Mouse (Mus musculus): ENCODE data around the gene Cldn22. TPM values are rescaled to one million over a fixed set of nuclear protein-coding genes. Genes with fewer than 3 reads are reported as not detected.

Cldn22 gene
- not detected in 2 replicates for polyA plus RNA-seq (2014; fragmentation: Nextera tagmentation; extraction: Ambion mirVana)

DNA sequence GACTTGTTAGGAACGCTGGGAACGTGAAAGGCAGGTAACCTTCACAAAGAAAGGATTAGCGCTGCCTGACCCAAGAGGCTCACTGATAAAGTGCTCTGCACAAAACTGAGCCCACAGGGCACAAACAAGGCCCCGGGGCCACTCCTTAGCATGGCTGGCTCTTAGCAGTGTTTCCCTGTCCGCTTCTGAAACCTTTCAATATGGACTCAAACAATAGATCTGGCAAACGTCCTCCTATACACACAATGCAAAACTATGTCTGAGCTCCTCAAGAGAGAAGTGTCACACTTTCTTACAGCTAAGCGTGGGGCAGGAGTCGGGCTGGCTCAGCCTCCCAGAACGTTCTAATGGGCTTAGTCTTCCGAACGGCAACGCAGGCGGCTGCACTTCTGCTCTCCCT, at the start of gene Cldn22:
Cldn22 (plus strand) TSS at position 301 of the 400 bp plus-strand sequence.
- DNase-seq (ENCODE audit: low spot score) = peak; percentile 41
- Histone ChIP-seq H3K9ac (ENCODE audit: low read depth, low read length) (no peak within 1 kb of the TSS), H3K4me1 (ENCODE audit: control insufficient read depth, insufficient read depth, low read length) (peaks cover 16% of the 10 kb centered on the region; the same call in 1 of the 2 replicates), H3K9me3 (ENCODE audit: control insufficient read depth, low read length) (no peaks in the 10 kb centered on the region), H3K4me2 (ENCODE audit: low read depth, low read length) (no peak within 1 kb of the TSS), H3K27me3 (replicated peaks; ENCODE audit: control insufficient read depth, insufficient read depth, low read length) (no peaks in the 10 kb centered on the region), H3K27ac (replicated peaks; ENCODE audit: low read depth, low read length) (no peak within 1 kb of the TSS), H3K4me3 (ENCODE audit: low read depth, low read length) (no peak within 1 kb of the TSS), H3K36me3 (ENCODE audit: control insufficient read depth, insufficient read depth, low read length) (peaks cover 11% of the 10 kb centered on the region)
- 53% methylated on average over 13 of the region's 13 CpGs for WGBS
- ATAC-seq (ENCODE audit: low read depth) = peak; percentile 57

GRCm38 (mm10) chr8:47777415-47777814, 46.9 kb upstream of the Cldn22 start:
- Histone ChIP-seq H3K9me3 (ENCODE audit: control insufficient read depth, low read length) (no peaks in the 10 kb centered on the region), H3K27ac (replicated peaks; ENCODE audit: low read depth, low read length) (no peak overlapping the region), H3K4me2 (ENCODE audit: low read depth, low read length) (no peak overlapping the region), H3K36me3 (ENCODE audit: control insufficient read depth, insufficient read depth, low read length) (no peaks in the 10 kb centered on the region), H3K27me3 (replicated peaks; ENCODE audit: control insufficient read depth, insufficient read depth, low read length) (no peaks in the 10 kb centered on the region), H3K4me3 (ENCODE audit: low read depth, low read length) (no peak overlapping the region), H3K9ac (ENCODE audit: low read depth, low read length) (no peak overlapping the region), H3K4me1 (ENCODE audit: control insufficient read depth, insufficient read depth, low read length) (no peaks in the 10 kb centered on the region)
- DNase-seq (ENCODE audit: low spot score) (no peak), ATAC-seq (ENCODE audit: low read depth) (no peak)
- WGBS = 88% methylated on average over 7 of the region's 7 CpGs

DNA sequence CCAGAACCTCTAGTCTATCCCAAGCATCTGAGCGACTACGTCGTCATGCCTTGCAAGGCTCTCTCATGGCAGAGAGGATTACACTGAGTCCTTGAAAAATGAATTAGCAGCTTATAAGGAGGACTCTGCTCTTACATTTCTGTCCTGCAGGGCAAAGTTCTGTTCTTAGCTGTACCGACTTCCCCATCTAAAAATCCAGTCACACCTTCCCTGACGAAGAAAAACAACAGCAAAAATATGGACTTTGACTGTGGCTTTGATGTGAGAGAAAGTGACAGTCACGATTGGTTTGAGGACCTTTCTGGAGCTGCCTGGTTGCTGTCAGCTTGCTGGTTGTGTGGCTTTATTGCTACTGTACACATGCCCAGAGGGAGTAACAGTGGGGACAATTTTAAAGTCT, 44.7 kb upstream of the Cldn22 start:
- Histone ChIP-seq H3K4me3 (ENCODE audit: low read depth, low read length) (no peak overlapping the region), H3K27me3 (replicated peaks; ENCODE audit: control insufficient read depth, insufficient read depth, low read length) (no peaks in the 10 kb centered on the region), H3K4me1 (ENCODE audit: control insufficient read depth, insufficient read depth, low read length) (no peaks in the 10 kb centered on the region), H3K9me3 (ENCODE audit: control insufficient read depth, low read length) (no peaks in the 10 kb centered on the region), H3K36me3 (ENCODE audit: control insufficient read depth, insufficient read depth, low read length) (no peaks in the 10 kb centered on the region), H3K4me2 (ENCODE audit: low read depth, low read length) (no peak overlapping the region), H3K9ac (ENCODE audit: low read depth, low read length) (no peak overlapping the region), H3K27ac (replicated peaks; ENCODE audit: low read depth, low read length) (no peak overlapping the region)
- ATAC-seq (ENCODE audit: low read depth) (no peak), DNase-seq (ENCODE audit: low spot score) (no peak)
- WGBS = 73% methylated on average over 6 of the region's 6 CpGs

GRCm38 (mm10) chr8:47781881-47782280, 42.4 kb upstream of the Cldn22 start:
- Histone ChIP-seq H3K27me3 (replicated peaks; ENCODE audit: control insufficient read depth, insufficient read depth, low read length) (no peaks in the 10 kb centered on the region), H3K4me1 (ENCODE audit: control insufficient read depth, insufficient read depth, low read length) (no peaks in the 10 kb centered on the region), H3K9ac (ENCODE audit: low read depth, low read length) (no peak overlapping the region), H3K4me3 (ENCODE audit: low read depth, low read length) (no peak overlapping the region), H3K4me2 (ENCODE audit: low read depth, low read length) (no peak overlapping the region), H3K9me3 (ENCODE audit: control insufficient read depth, low read length) (0 out of 2 replicates have a peak, but pooled peaks cover 3% of the 10 kb centered on the region), H3K27ac (replicated peaks; ENCODE audit: low read depth, low read length) (no peak overlapping the region), H3K36me3 (ENCODE audit: control insufficient read depth, insufficient read depth, low read length) (no peaks in the 10 kb centered on the region)
- DNase-seq (ENCODE audit: low spot score) (no peak), ATAC-seq (ENCODE audit: low read depth) (no peak)
- WGBS = 87% methylated on average over 4 of the region's 4 CpGs

GRCm38 (mm10) chr8:47783544-47783943, 40.7 kb upstream of the Cldn22 start:
- DNase-seq (ENCODE audit: low spot score) = no peak
- H3K9ac ChIP-seq (ENCODE audit: low read depth, low read length) = no peak overlapping the region
- no peaks in the 10 kb centered on the region for H3K4me1 ChIP-seq (ENCODE audit: control insufficient read depth, insufficient read depth, low read length)
- 97% methylated on average over 2 of the region's 2 CpGs for WGBS
- no peak overlapping the region for H3K4me3 ChIP-seq (ENCODE audit: low read depth, low read length)
- H3K27ac ChIP-seq (replicated peaks; ENCODE audit: low read depth, low read length) = no peak overlapping the region
- H3K27me3 ChIP-seq (replicated peaks; ENCODE audit: control insufficient read depth, insufficient read depth, low read length) = no peaks in the 10 kb centered on the region
- no peak for ATAC-seq (ENCODE audit: low read depth)
- H3K4me2 ChIP-seq (ENCODE audit: low read depth, low read length) = no peak overlapping the region
- H3K36me3 ChIP-seq (ENCODE audit: control insufficient read depth, insufficient read depth, low read length) = no peaks in the 10 kb centered on the region
- H3K9me3 ChIP-seq (ENCODE audit: control insufficient read depth, low read length) = 0 out of 2 replicates have a peak, but pooled peaks cover 3% of the 10 kb centered on the region

DNA sequence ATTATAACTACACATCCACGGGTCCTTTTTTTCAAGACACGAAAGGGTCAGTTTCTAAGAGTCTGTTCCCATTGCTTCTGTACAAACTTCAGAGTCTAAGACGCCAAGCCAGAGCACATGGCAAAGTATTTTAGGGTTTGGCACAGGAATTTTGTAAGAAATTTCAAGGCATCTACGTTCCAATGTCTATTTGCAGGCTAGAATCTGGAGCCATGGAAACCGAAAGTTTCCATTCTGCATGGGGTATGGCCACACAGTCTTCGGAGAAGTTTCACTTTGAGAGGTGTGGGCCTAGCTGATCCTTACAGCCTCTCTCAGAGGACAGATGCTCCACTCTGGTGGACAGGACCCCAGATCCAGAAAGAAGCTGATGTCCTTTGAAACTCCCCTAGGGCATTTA, 40.3 kb upstream of the Cldn22 start:
- Histone ChIP-seq H3K4me2 (ENCODE audit: low read depth, low read length) (no peak overlapping the region), H3K9ac (ENCODE audit: low read depth, low read length) (no peak overlapping the region), H3K9me3 (ENCODE audit: control insufficient read depth, low read length) (0 out of 2 replicates have a peak, but pooled peaks cover 3% of the 10 kb centered on the region), H3K27me3 (replicated peaks; ENCODE audit: control insufficient read depth, insufficient read depth, low read length) (no peaks in the 10 kb centered on the region), H3K4me3 (ENCODE audit: low read depth, low read length) (no peak overlapping the region), H3K27ac (replicated peaks; ENCODE audit: low read depth, low read length) (no peak overlapping the region), H3K4me1 (ENCODE audit: control insufficient read depth, insufficient read depth, low read length) (no peaks in the 10 kb centered on the region), H3K36me3 (ENCODE audit: control insufficient read depth, insufficient read depth, low read length) (no peaks in the 10 kb centered on the region)
- 87% methylated on average over 6 of the region's 6 CpGs for WGBS
- DNase-seq (ENCODE audit: low spot score) = no peak
- ATAC-seq (ENCODE audit: low read depth) = no peak

GRCm38 (mm10) chr8:47784436-47784835, 39.8 kb upstream of the Cldn22 start:
- ATAC-seq (ENCODE audit: low read depth) (no peak), DNase-seq (ENCODE audit: low spot score) (no peak)
- H3K27ac ChIP-seq (replicated peaks; ENCODE audit: low read depth, low read length) = no peak overlapping the region
- H3K9me3 ChIP-seq (ENCODE audit: control insufficient read depth, low read length) = 0 out of 2 replicates have a peak, but pooled peaks cover 3% of the 10 kb centered on the region
- H3K9ac ChIP-seq (ENCODE audit: low read depth, low read length) = no peak overlapping the region
- H3K4me3 ChIP-seq (ENCODE audit: low read depth, low read length) = no peak overlapping the region
- no peaks in the 10 kb centered on the region for H3K4me1 ChIP-seq (ENCODE audit: control insufficient read depth, insufficient read depth, low read length)
- no peak overlapping the region for H3K4me2 ChIP-seq (ENCODE audit: low read depth, low read length)
- no peaks in the 10 kb centered on the region for H3K27me3 ChIP-seq (replicated peaks; ENCODE audit: control insufficient read depth, insufficient read depth, low read length)
- WGBS = 88% methylated on average over 7 of the region's 7 CpGs
- no peaks in the 10 kb centered on the region for H3K36me3 ChIP-seq (ENCODE audit: control insufficient read depth, insufficient read depth, low read length)

GRCm38 (mm10) chr8:47786323-47786722, 38.0 kb upstream of the Cldn22 start:
- ATAC-seq (ENCODE audit: low read depth) (no peak), DNase-seq (ENCODE audit: low spot score) (no peak)
- H3K27ac ChIP-seq (replicated peaks; ENCODE audit: low read depth, low read length) = no peak overlapping the region
- no peaks in the 10 kb centered on the region for H3K27me3 ChIP-seq (replicated peaks; ENCODE audit: control insufficient read depth, insufficient read depth, low read length)
- H3K4me2 ChIP-seq (ENCODE audit: low read depth, low read length) = no peak overlapping the region
- no peaks in the 10 kb centered on the region for H3K36me3 ChIP-seq (ENCODE audit: control insufficient read depth, insufficient read depth, low read length)
- 92% methylated on average over 15 of the region's 15 CpGs for whole genome bisulfite sequencing
- H3K4me3 ChIP-seq (ENCODE audit: low read depth, low read length) = no peak overlapping the region
- no peak overlapping the region for H3K9ac ChIP-seq (ENCODE audit: low read depth, low read length)
- H3K9me3 ChIP-seq (ENCODE audit: control insufficient read depth, low read length) = 0 out of 2 replicates have a peak, but pooled peaks cover 3% of the 10 kb centered on the region
- H3K4me1 ChIP-seq (ENCODE audit: control insufficient read depth, insufficient read depth, low read length) = no peaks in the 10 kb centered on the region

GRCm38 (mm10) chr8:47787705-47788104, 36.6 kb upstream of the Cldn22 start:
- no peak for DNase-seq (ENCODE audit: low spot score)
- no peaks in the 10 kb centered on the region for H3K36me3 ChIP-seq (ENCODE audit: control insufficient read depth, insufficient read depth, low read length)

More at GRCm38 (mm10) chr8:47787705-47788104, 36.6 kb upstream of the Cldn22 start:
- Histone ChIP-seq H3K4me3 (ENCODE audit: low read depth, low read length) (no peak overlapping the region), H3K9me3 (ENCODE audit: control insufficient read depth, low read length) (0 out of 2 replicates have a peak, but pooled peaks cover 3% of the 10 kb centered on the region), H3K4me1 (ENCODE audit: control insufficient read depth, insufficient read depth, low read length) (no peaks in the 10 kb centered on the region), H3K27me3 (replicated peaks; ENCODE audit: control insufficient read depth, insufficient read depth, low read length) (no peaks in the 10 kb centered on the region), H3K9ac (ENCODE audit: low read depth, low read length) (0 out of 2 replicates have a peak overlapping the region, but pooled peaks have one; percentile 11), H3K27ac (replicated peaks; ENCODE audit: low read depth, low read length) (no peak overlapping the region), H3K4me2 (ENCODE audit: low read depth, low read length) (0 out of 2 replicates have a peak overlapping the region, but pooled peaks have one; percentile 5)
- ATAC-seq (ENCODE audit: low read depth) = peak; percentile 47; the same call in 1 of the 2 replicates
- 44% methylated on average over 10 of the region's 10 CpGs for WGBS

All from embryonic facial prominence, embryonic 14.5 days (tissue).